Mouse (Mus musculus) E14TG2a.4 (cell line): ENCODE data around the gene Zdhhc6.

Experiments used
- CTCF ChIP-seq: conservative IDR thresholded peaks from 2 replicates; pipeline ENCODE4 v1.5.1; 2014; ENCODE audit warnings: low read length
- NANOG ChIP-seq: IDR thresholded peaks from 2 replicates; pipeline ENCODE4 v1.6.1; 2014; ENCODE audit warnings: borderline replicate concordance, low read length, mixed read lengths
- POU5F1 ChIP-seq: IDR thresholded peaks from 2 replicates; pipeline ENCODE4 v1.6.1; 2014; ENCODE audit warnings: low read length, borderline replicate concordance

GRCm38 (mm10) chr19:55232136-55232535, 83.7 kb downstream of the Zdhhc6 start:
- TF ChIP-seq CTCF (no peak), POU5F1 (no peak), NANOG (no peak)
